In the genomic region with DNA sequence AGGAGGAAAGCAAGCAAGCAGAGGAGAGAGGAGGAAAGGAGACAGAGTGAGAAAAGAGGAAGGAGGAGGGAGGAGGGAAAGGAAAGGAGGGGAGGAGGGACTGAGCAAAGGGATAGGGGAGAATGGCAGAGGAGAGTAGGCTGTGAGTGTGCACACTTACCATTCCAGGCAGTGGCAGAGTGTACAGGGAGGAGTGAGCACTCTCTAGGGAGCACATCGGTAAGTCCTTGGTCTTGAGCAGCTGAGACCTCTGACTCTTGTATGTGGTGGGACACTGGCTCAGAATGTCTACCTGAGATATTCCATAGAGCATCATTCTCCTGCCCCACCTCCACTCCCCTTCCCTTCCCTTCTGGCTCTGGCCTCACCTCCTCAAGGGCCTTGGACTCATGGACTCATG, we compare ENCODE assay signal across 24 mouse cellular contexts.
"Had no signal": no experiment of that assay in that cellular context is flagged by ENCODE, and none has a peak within 500 bp of the region (broad histone marks: within the 10 kb centered on the region; RNA-seq: fewer than 3 reads in every experiment).

No protein-coding gene starts in this region.

- H3K27me3 ChIP-seq: kidney, embryonic 15.5 days; limb, embryonic 13.5 days; liver, embryonic 15.5 days; lung, embryonic 15.5 days; neural tube, embryonic 13.5 days had no signal

- H3K4me2 ChIP-seq: kidney, embryonic 15.5 days; limb, embryonic 13.5 days; liver, embryonic 11.5 days; liver, embryonic 15.5 days; lung, embryonic 15.5 days; midbrain, embryonic 11.5 days; neural tube, embryonic 13.5 days had no signal

- H3K9me3 ChIP-seq: kidney, embryonic 15.5 days; liver, embryonic 15.5 days; lung, embryonic 15.5 days had no signal

- H3K27ac ChIP-seq: kidney, embryonic 15.5 days; left cerebral cortex, adult 2 months; limb, embryonic 13.5 days; liver, embryonic 15.5 days; lung, embryonic 15.5 days; neural tube, embryonic 13.5 days had no signal

- H3K4me3 ChIP-seq: kidney, embryonic 15.5 days; left cerebral cortex, adult 2 months; limb, embryonic 13.5 days; liver, embryonic 15.5 days; lung, embryonic 15.5 days; myocyte; neural tube, embryonic 13.5 days had no signal

- H3K4me1 ChIP-seq: limb, embryonic 13.5 days; liver, embryonic 15.5 days; lung, embryonic 15.5 days; neural tube, embryonic 13.5 days had no signal

- DNase-seq: kidney, adult 11 months; kidney, adult 8-10 months; kidney, postnatal 10 days; kidney, postnatal 36 days; layer of hippocampus, postnatal 36 days; lung, adult 18-20 months; lung, postnatal 10 days; lung, postnatal 36 days; midbrain, embryonic 14.5 days; retina, postnatal 1 day; right cerebral cortex, postnatal 25 days; spleen, adult 18-20 months; thymus, adult 2 months; thymus, postnatal 14 days; thymus, postnatal 4 days had no signal

- H3K9ac ChIP-seq: kidney, embryonic 15.5 days; limb, embryonic 13.5 days; liver, embryonic 15.5 days; lung, embryonic 15.5 days; neural tube, embryonic 13.5 days had no signal

- H3K36me3 ChIP-seq: kidney, embryonic 15.5 days; limb, embryonic 13.5 days; liver, embryonic 15.5 days; lung, embryonic 15.5 days; neural tube, embryonic 13.5 days had no signal
